Mouse (Mus musculus) lung, embryonic 16.5 days (tissue): Measurements from ENCODE around the gene Snx27. TPM values are rescaled to one million over a fixed set of nuclear protein-coding genes. Genes with fewer than 3 reads are reported as not detected.

ENCODE experiments used
- ATAC-seq: fragments of 200-750 bp; cut with Nextera tagmentation; 2 replicates; pipeline ENCODE4 v1.8.0; 2017; ENCODE audit warnings: low read depth, mild to moderate bottlenecking, moderate library complexity
- H3K27ac ChIP-seq: fragments of 300-500 bp; sonication (generic); 2 replicates; pipeline ENCODE4 v1.5.1; 2014; ENCODE audit warnings: mild to moderate bottlenecking, control low read depth, low read length
- H3K27me3 ChIP-seq: fragments of 300-500 bp; sonication (generic); 2 replicates; pipeline ENCODE4 v1.6.1; 2014; ENCODE audit warnings: low read depth, low read length, mixed read lengths; ENCODE audit not compliant: control insufficient read depth, insufficient read depth
- H3K36me3 ChIP-seq: fragments of 300-500 bp; sonication (generic); 2 replicates; pipeline ENCODE4 v1.6.1; 2014; ENCODE audit warnings: low read length; ENCODE audit not compliant: control insufficient read depth, insufficient read depth
- H3K4me1 ChIP-seq: fragments of 300-500 bp; sonication (generic); replicated peaks from 2 replicates; pipeline ENCODE4 v1.6.1; 2014; ENCODE audit warnings: low read length, mixed read lengths; ENCODE audit not compliant: control insufficient read depth, insufficient read depth
- H3K4me2 ChIP-seq: fragments of 300-500 bp; sonication (generic); 2 replicates; pipeline ENCODE4 v1.6.1; 2014; ENCODE audit warnings: low read depth, low read length, control low read depth
- H3K4me3 ChIP-seq: fragments of 300-500 bp; sonication (generic); 2 replicates; pipeline ENCODE4 v1.5.1; 2014; ENCODE audit warnings: mild to moderate bottlenecking, low read length, control low read depth
- H3K9ac ChIP-seq: fragments of 300-500 bp; sonication (generic); 2 replicates; pipeline ENCODE4 v1.6.1; 2014; ENCODE audit warnings: low read length, control low read depth
- H3K9me3 ChIP-seq: fragments of 300-500 bp; sonication (generic); 2 replicates; pipeline ENCODE4 v1.6.1; 2016; ENCODE audit warnings: low read length; ENCODE audit not compliant: control insufficient read depth
- WGBS: fragments of 180-500 bp; shearing (Covaris S2); extraction: QIAGEN DNeasy Blood & Tissue Kit; methylation state at CpG from one replicate; pipeline ENCODE4 v1.1.7; 2014; 5-methylcytosine and 5-hydroxymethylcytosine counted together
- polyA plus RNA-seq: library from polyadenylated mRNA; unstranded; fragments of >200 nt; fragmentation: Nextera tagmentation; extraction: Ambion mirVana; gene quantifications from 2 replicates; pipeline ENCODE4 v1.2.1, GENCODE M21; 2015

The Snx27 gene
- polyA plus RNA-seq, 1 experiment from 2014 or later = 38.6 TPM

GRCm38 (mm10) chr3:94611834-94612233 lies 29.3 kb upstream of the Snx27 start:
- no peak overlapping the region for H3K9ac ChIP-seq
- no peaks in the 10 kb centered on the region for H3K4me1 ChIP-seq
- H3K27ac ChIP-seq = no peak overlapping the region
- no peaks in the 10 kb centered on the region for H3K27me3 ChIP-seq
- H3K4me3 ChIP-seq = no peak overlapping the region
- no peaks in the 10 kb centered on the region; the same call in 1 of the 2 replicates for H3K9me3 ChIP-seq
- 69% methylated on average over 5 of the region's 5 CpGs for WGBS
- H3K4me2 ChIP-seq = no peak overlapping the region
- no peak for ATAC-seq
- H3K36me3 ChIP-seq = no peaks in the 10 kb centered on the region

- peak overlapping the region; percentile 7; the same call in 1 of the 2 replicates for H3K27ac ChIP-seq
- WGBS = 65% methylated on average over 4 of the region's 4 CpGs
- H3K27me3 ChIP-seq = no peaks in the 10 kb centered on the region
- H3K9ac ChIP-seq = no peak overlapping the region
- H3K4me1 ChIP-seq = no peaks in the 10 kb centered on the region
- no peaks in the 10 kb centered on the region for H3K36me3 ChIP-seq
- H3K9me3 ChIP-seq = no peaks in the 10 kb centered on the region; the same call in 1 of the 2 replicates
- no peak overlapping the region for H3K4me2 ChIP-seq
- no peak for ATAC-seq
- H3K4me3 ChIP-seq = no peak overlapping the region
These were observed 28.8 kb upstream of the Snx27 start for GRCm38 (mm10) chr3:94611343-94611742.

GRCm38 (mm10) chr3:94610581-94610980 lies 28.1 kb upstream of the Snx27 start:
- no peak overlapping the region for H3K4me2 ChIP-seq
- WGBS = 84% methylated on average over 2 of the region's 2 CpGs
- ATAC-seq = no peak
- H3K27me3 ChIP-seq = no peaks in the 10 kb centered on the region
- no peaks in the 10 kb centered on the region; the same call in 1 of the 2 replicates for H3K9me3 ChIP-seq
- no peak overlapping the region for H3K9ac ChIP-seq
- no peaks in the 10 kb centered on the region for H3K4me1 ChIP-seq
- no peaks in the 10 kb centered on the region for H3K36me3 ChIP-seq
- no peak overlapping the region for H3K4me3 ChIP-seq
- H3K27ac ChIP-seq = no peak overlapping the region

- no peaks in the 10 kb centered on the region; the same call in 1 of the 2 replicates for H3K9me3 ChIP-seq
- ATAC-seq = no peak
- no peak overlapping the region for H3K9ac ChIP-seq
- H3K4me2 ChIP-seq = no peak overlapping the region
- H3K27ac ChIP-seq = no peak overlapping the region
- WGBS = 92% methylated on average over 3 of the region's 3 CpGs
- no peaks in the 10 kb centered on the region for H3K27me3 ChIP-seq
- H3K4me3 ChIP-seq = no peak overlapping the region
- H3K4me1 ChIP-seq = no peaks in the 10 kb centered on the region
- no peaks in the 10 kb centered on the region for H3K36me3 ChIP-seq
These were observed 27.1 kb upstream of the Snx27 start for GRCm38 (mm10) chr3:94609621-94610020.

GRCm38 (mm10) chr3:94601959-94602358 lies 19.4 kb upstream of the Snx27 start:
- no peak overlapping the region for H3K9ac ChIP-seq
- no peak overlapping the region for H3K4me2 ChIP-seq
- WGBS = 0% methylated on average over 4 of the region's 4 CpGs
- no peaks in the 10 kb centered on the region for H3K9me3 ChIP-seq
- H3K27ac ChIP-seq = no peak overlapping the region
- H3K4me3 ChIP-seq = no peak overlapping the region
- H3K36me3 ChIP-seq = no peaks in the 10 kb centered on the region
- H3K4me1 ChIP-seq = no peaks in the 10 kb centered on the region
- ATAC-seq = no peak
- no peaks in the 10 kb centered on the region for H3K27me3 ChIP-seq

- Histone ChIP-seq H3K27me3 (no peaks in the 10 kb centered on the region), H3K4me1 (no peaks in the 10 kb centered on the region), H3K4me2 (no peak overlapping the region), H3K9ac (no peak overlapping the region), H3K27ac (no peak overlapping the region), H3K36me3 (no peaks in the 10 kb centered on the region), H3K4me3 (no peak overlapping the region), H3K9me3 (no peaks in the 10 kb centered on the region)
- 0 out of 2 replicates have a peak, but pooled peaks have one; percentile 15 for ATAC-seq
- 18% methylated on average over 3 of the region's 3 CpGs for WGBS
These were observed 14.8 kb upstream of the Snx27 start for GRCm38 (mm10) chr3:94597224-94597779.

- H3K9ac ChIP-seq = no peak overlapping the region
- H3K27me3 ChIP-seq = no peaks in the 10 kb centered on the region
- no peak overlapping the region for H3K4me2 ChIP-seq
- no peak overlapping the region for H3K4me3 ChIP-seq
- ATAC-seq = no peak
- no peaks in the 10 kb centered on the region for H3K9me3 ChIP-seq
- H3K4me1 ChIP-seq = no peaks in the 10 kb centered on the region
- H3K36me3 ChIP-seq = no peaks in the 10 kb centered on the region
- WGBS = 83% methylated on average over 6 of the region's 6 CpGs
- H3K27ac ChIP-seq = no peak overlapping the region
These were observed 13.4 kb upstream of the Snx27 start for GRCm38 (mm10) chr3:94595871-94596287.

GRCm38 (mm10) chr3:94591066-94591465 lies 8.6 kb upstream of the Snx27 start:
- no peaks in the 10 kb centered on the region for H3K27me3 ChIP-seq
- H3K9me3 ChIP-seq = no peaks in the 10 kb centered on the region
- H3K4me1 ChIP-seq = no peaks in the 10 kb centered on the region
- no peak overlapping the region for H3K27ac ChIP-seq
- no peaks in the 10 kb centered on the region for H3K36me3 ChIP-seq
- no peak for ATAC-seq
- no peak overlapping the region for H3K9ac ChIP-seq
- no peak overlapping the region for H3K4me3 ChIP-seq
- 72% methylated on average over 5 of the region's 5 CpGs for WGBS
- no peak overlapping the region for H3K4me2 ChIP-seq

- WGBS = 73% methylated on average over 5 of the region's 5 CpGs
- H3K27me3 ChIP-seq = no peaks in the 10 kb centered on the region
- ATAC-seq = no peak
These were observed 5.4 kb upstream of the Snx27 start for GRCm38 (mm10) chr3:94587962-94588361.

GRCm38 (mm10) chr3:94582944-94583343 lies 428 bp upstream of the Snx27 start:
- Histone ChIP-seq H3K9me3 (no peaks in the 10 kb centered on the region), H3K27me3 (no peaks in the 10 kb centered on the region), H3K4me3 (peak overlapping the region; percentile 96), H3K27ac (no peak overlapping the region), H3K36me3 (no peaks in the 10 kb centered on the region), H3K4me2 (peak overlapping the region; percentile 33; the same call in 1 of the 2 replicates), H3K9ac (no peak overlapping the region), H3K4me1 (peaks cover 15% of the 10 kb centered on the region)
- no peak for ATAC-seq
- 68% methylated on average over 7 of the region's 7 CpGs for WGBS

More at GRCm38 (mm10) chr3:94587962-94588361, 5.4 kb upstream of the Snx27 start:
- H3K36me3 ChIP-seq = no peaks in the 10 kb centered on the region
- H3K9ac ChIP-seq = no peak overlapping the region
- H3K27ac ChIP-seq = no peak overlapping the region
- no peak overlapping the region for H3K4me3 ChIP-seq
- no peaks in the 10 kb centered on the region for H3K4me1 ChIP-seq
- H3K4me2 ChIP-seq = no peak overlapping the region
- H3K9me3 ChIP-seq = no peaks in the 10 kb centered on the region
